In the genomic region with DNA sequence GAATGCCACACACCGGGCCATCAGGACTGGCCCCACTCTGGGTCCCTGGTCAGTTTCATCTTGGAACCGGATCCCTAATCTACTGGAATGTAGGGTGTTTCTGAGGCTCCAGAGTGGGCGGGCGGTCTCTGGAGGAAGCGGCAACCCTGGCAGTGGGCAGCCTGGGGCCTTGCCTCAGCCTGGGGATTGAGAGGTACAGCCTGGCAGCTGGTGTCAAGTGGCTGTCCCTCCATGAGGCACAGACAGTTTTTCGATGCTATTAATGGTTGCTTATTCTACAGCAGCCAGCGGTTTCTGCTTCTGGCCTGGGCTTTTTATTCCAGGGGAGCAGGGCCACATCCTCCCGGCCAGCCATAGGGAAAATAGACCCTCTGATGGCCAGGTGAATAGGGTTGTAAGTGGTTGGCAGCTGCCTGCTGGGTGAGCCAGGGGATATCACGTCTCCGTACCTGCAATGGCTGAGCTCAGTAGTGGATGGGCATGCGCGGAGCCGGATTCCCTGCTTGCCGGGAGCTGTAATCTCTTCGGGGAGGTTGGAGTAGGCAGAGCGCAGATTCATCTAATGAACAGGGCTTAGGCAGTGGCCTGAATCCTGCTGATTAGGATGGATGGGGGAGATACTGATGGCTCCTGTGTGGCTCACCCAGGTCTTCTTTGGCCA, we compare ENCODE assay signal across 9 mouse cellular contexts. TPM values are rescaled to one million over a fixed set of nuclear protein-coding genes. Genes with fewer than 3 reads are reported as not detected.
A peak's percentile ranks its signal among the peaks of the same experiment; 100 is the strongest.
DNase-seq lines count a peak whose midpoint lies in the region; ATAC-seq and TF ChIP-seq lines count a peak whose summit lies in the region.
"Had no signal": no experiment of that assay in that cellular context is flagged by ENCODE, and none has a peak within 500 bp of the region (broad histone marks: within the 10 kb centered on the region; RNA-seq: fewer than 3 reads in every experiment).

No protein-coding gene starts in this region.

- no peak overlapping the region for H3K4me3 ChIP-seq in kidney, embryonic 14.5 days (ENCODE audit: low read length)
- no peak overlapping the region for H3K4me3 ChIP-seq in embryonic facial prominence, embryonic 15.5 days (replicated peaks)
- no peak overlapping the region for H3K4me3 ChIP-seq in hindbrain, postnatal 0 days (ENCODE audit: low read length)
- H3K4me3 ChIP-seq in olfactory bulb, adult 2 months (ENCODE audit: insufficient read depth, low read depth, low read length) = no peak overlapping the region
- no peak overlapping the region for H3K4me3 ChIP-seq in liver, embryonic 12.5 days
- H3K4me3 ChIP-seq: megakaryocyte, embryonic 14.5 days had no signal

- peak overlapping the region; percentile 59; the same call in 1 of the 2 replicates for H3K27ac ChIP-seq in kidney, embryonic 14.5 days (ENCODE audit: low read depth, low read length)
- H3K27ac ChIP-seq in embryonic facial prominence, embryonic 15.5 days (replicated peaks) = peak overlapping the region; percentile 52; the same call in 1 of the 2 replicates
- peak overlapping the region; percentile 71 for H3K27ac ChIP-seq in hindbrain, postnatal 0 days
- H3K27ac ChIP-seq in olfactory bulb, adult 2 months (ENCODE audit: insufficient read depth, low read depth, low read length) = peak overlapping the region; percentile 13; the same call in 1 of the 2 replicates
- H3K27ac ChIP-seq in liver, embryonic 12.5 days = no peak overlapping the region

- no peak for TF ChIP-seq CTCF in hindbrain, postnatal 0 days (IDR thresholded peaks at IDR 0.05; ENCODE audit: low read depth)
- no peak for TF ChIP-seq CTCF in olfactory bulb, adult 2 months (IDR thresholded peaks at IDR 0.05; ENCODE audit: insufficient read depth, low read depth, low read length)

- no peak overlapping the region for H3K9ac ChIP-seq in kidney, embryonic 14.5 days (ENCODE audit: low read depth, low read length)
- H3K9ac ChIP-seq in embryonic facial prominence, embryonic 15.5 days = no peak overlapping the region
- 0 out of 2 replicates have a peak overlapping the region, but pooled peaks have one; percentile 21 for H3K9ac ChIP-seq in hindbrain, postnatal 0 days (replicated peaks; ENCODE audit: low read length)
- H3K9ac ChIP-seq in liver, embryonic 12.5 days = no peak overlapping the region

- WGBS in kidney, embryonic 14.5 days = 63% methylated on average over 16 of the region's 16 CpGs
- WGBS in embryonic facial prominence, embryonic 15.5 days = 65% methylated on average over 16 of the region's 16 CpGs
- WGBS in hindbrain, postnatal 0 days = 51% methylated on average over 16 of the region's 16 CpGs
- WGBS in olfactory bulb, adult 2 months = 76% methylated on average over 16 of the region's 16 CpGs
- WGBS in liver, embryonic 12.5 days (ENCODE audit: insufficient replicate concordance) = 71% methylated on average over 16 of the region's 16 CpGs

- no peaks in the 10 kb centered on the region for H3K27me3 ChIP-seq in kidney, embryonic 14.5 days (ENCODE audit: control insufficient read depth, insufficient read depth, low read length)
- no peaks in the 10 kb centered on the region for H3K27me3 ChIP-seq in embryonic facial prominence, embryonic 15.5 days
- no peaks in the 10 kb centered on the region for H3K27me3 ChIP-seq in hindbrain, postnatal 0 days (ENCODE audit: insufficient read depth, low read length)
- H3K27me3 ChIP-seq in liver, embryonic 12.5 days (replicated peaks) = no peaks in the 10 kb centered on the region

- ATAC-seq in kidney, embryonic 14.5 days (ENCODE audit: low FRiP score, low TSS enrichment) = no peak; the same call in 1 of the 2 replicates
- no peak for ATAC-seq in embryonic facial prominence, embryonic 15.5 days (ENCODE audit: insufficient number of reproducible peaks, low FRiP score, low TSS enrichment, low read depth)
- peak; percentile 51; the same call in 1 of the 2 replicates for ATAC-seq in hindbrain, postnatal 0 days
- no peak for ATAC-seq in liver, embryonic 12.5 days

- H3K4me1 ChIP-seq in kidney, embryonic 14.5 days (ENCODE audit: control insufficient read depth, insufficient read depth, low read length) = peaks cover 13% of the 10 kb centered on the region
- H3K4me1 ChIP-seq in embryonic facial prominence, embryonic 15.5 days = peaks cover 46% of the 10 kb centered on the region
- peaks cover 7% of the 10 kb centered on the region; the same call in 1 of the 2 replicates for H3K4me1 ChIP-seq in hindbrain, postnatal 0 days (ENCODE audit: insufficient read depth, low read length)
- H3K4me1 ChIP-seq in olfactory bulb, adult 2 months (ENCODE audit: control insufficient read depth, insufficient read depth, low read length) = peaks cover 28% of the 10 kb centered on the region
- H3K4me1 ChIP-seq in liver, embryonic 12.5 days = no peaks in the 10 kb centered on the region
- H3K4me1 ChIP-seq: megakaryocyte, embryonic 14.5 days had no signal

- peaks cover 2% of the 10 kb centered on the region; the same call in 1 of the 2 replicates for H3K9me3 ChIP-seq in kidney, embryonic 14.5 days (ENCODE audit: control insufficient read depth, low read length)
- no peaks in the 10 kb centered on the region for H3K9me3 ChIP-seq in embryonic facial prominence, embryonic 15.5 days (replicated peaks)
- no peaks in the 10 kb centered on the region for H3K9me3 ChIP-seq in hindbrain, postnatal 0 days (ENCODE audit: low read length)
- no peaks in the 10 kb centered on the region for H3K9me3 ChIP-seq in liver, embryonic 12.5 days (replicated peaks)

- H3K4me2 ChIP-seq in kidney, embryonic 14.5 days (replicated peaks; ENCODE audit: low read depth, low read length) = no peak overlapping the region
- H3K4me2 ChIP-seq in embryonic facial prominence, embryonic 15.5 days (replicated peaks) = no peak overlapping the region
- H3K4me2 ChIP-seq in hindbrain, postnatal 0 days (ENCODE audit: low read depth, low read length) = no peak overlapping the region
- H3K4me2 ChIP-seq in liver, embryonic 12.5 days = no peak overlapping the region

- DNase-seq in kidney, adult 8-10 months = no peak
- peak; percentile 66 for DNase-seq in hindbrain, postnatal 0 days (ENCODE audit: low spot score)
- no peak for DNase-seq in embryo, embryonic 11 days
- DNase-seq in gastrocnemius, postnatal 4 days (ENCODE audit: low spot score in 2 of 2) = no peak

- no peak for TF ChIP-seq POLR2A in olfactory bulb, adult 2 months (IDR thresholded peaks at IDR 0.05; ENCODE audit: insufficient read depth, low read depth, low read length)

- H3K36me3 ChIP-seq in kidney, embryonic 14.5 days (ENCODE audit: control insufficient read depth, insufficient read depth, low read length) = no peaks in the 10 kb centered on the region
- no peaks in the 10 kb centered on the region for H3K36me3 ChIP-seq in embryonic facial prominence, embryonic 15.5 days
- no peaks in the 10 kb centered on the region for H3K36me3 ChIP-seq in hindbrain, postnatal 0 days (ENCODE audit: insufficient read depth, low read length)
- no peaks in the 10 kb centered on the region for H3K36me3 ChIP-seq in liver, embryonic 12.5 days

RNA-seq across cellular contexts. Expression of a gene that starts 22.6 kb away (rescaled TPM):
- polyA plus RNA-seq in kidney, embryonic 14.5 days (2014; fragmentation: Nextera tagmentation; extraction: Ambion mirVana) = 11.3 and 12.1 TPM in 2 replicates
- polyA plus RNA-seq in embryonic facial prominence, embryonic 15.5 days (2015; fragmentation: Nextera tagmentation; extraction: Ambion mirVana) = 11.1 and 12.0 TPM in 2 replicates
- 37.5 and 48.3 TPM in 2 replicates for total RNA-seq in hindbrain, postnatal 0 days (2014; rRNA removed)
- polyA plus RNA-seq in hindbrain, postnatal 0 days (2015; fragmentation: Nextera tagmentation; extraction: Ambion mirVana) = 12.3 and 13.4 TPM in 2 replicates
- 42.5 and 91.1 TPM in 2 replicates for polyA plus RNA-seq in olfactory bulb, adult 2 months (2012; ENCODE audit: insufficient read depth, insufficient read length, low replicate concordance, missing spikeins)
- 14.5 and 15.9 TPM in 2 replicates for polyA plus RNA-seq in liver, embryonic 12.5 days (2016; fragmentation: Nextera tagmentation; extraction: Ambion mirVana)
- 10 to 100 TPM; 45.9 to 48.7 TPM for total RNA-seq in gastrocnemius, postnatal 4 days (2021)
